Mouse (Mus musculus): Measurements from ENCODE around the gene Astn2. TPM values are rescaled to one million over a fixed set of nuclear protein-coding genes. Genes with fewer than 3 reads are reported as not detected.
A peak's percentile ranks its signal among the peaks of the same experiment; 100 is the strongest.

Astn2 gene
- polyA plus RNA-seq, 1 experiment from 2014 or later: 1.1 TPM

DNA sequence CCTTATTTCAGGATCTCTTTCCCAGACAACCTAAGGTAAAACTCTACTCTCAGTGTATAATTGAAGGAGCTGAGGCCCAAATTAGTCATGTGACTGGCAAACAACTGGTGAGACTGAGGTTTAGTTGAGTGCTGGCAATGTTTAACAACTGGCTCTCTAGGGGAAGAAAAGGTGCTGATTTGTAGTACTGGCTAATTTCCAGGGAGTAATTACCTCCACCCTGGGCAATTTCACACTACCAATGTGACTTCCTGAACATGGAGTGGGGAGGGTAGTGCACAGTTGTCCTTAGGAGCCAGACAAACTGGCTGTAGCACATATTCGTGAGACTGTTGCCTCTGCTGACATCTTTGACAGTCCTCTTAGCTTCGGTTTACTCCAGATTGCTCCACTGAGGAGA is 912.9 kb downstream of the Astn2 start:
- Histone ChIP-seq H3K4me1 (peaks cover 12% of the 10 kb centered on the region; the same call in 1 of the 2 replicates), H3K36me3 (no peaks in the 10 kb centered on the region), H3K9ac (no peak overlapping the region), H3K27ac (no peak overlapping the region), H3K4me2 (no peak overlapping the region), H3K9me3 (no peaks in the 10 kb centered on the region), H3K4me3 (no peak overlapping the region), H3K27me3 (no peaks in the 10 kb centered on the region)
- 65% methylated on average over 2 of the region's 2 CpGs for WGBS
- ATAC-seq (ENCODE audit: insufficient number of reproducible peaks, insufficient read depth, low FRiP score, low TSS enrichment, low read depth): no peak

DNA sequence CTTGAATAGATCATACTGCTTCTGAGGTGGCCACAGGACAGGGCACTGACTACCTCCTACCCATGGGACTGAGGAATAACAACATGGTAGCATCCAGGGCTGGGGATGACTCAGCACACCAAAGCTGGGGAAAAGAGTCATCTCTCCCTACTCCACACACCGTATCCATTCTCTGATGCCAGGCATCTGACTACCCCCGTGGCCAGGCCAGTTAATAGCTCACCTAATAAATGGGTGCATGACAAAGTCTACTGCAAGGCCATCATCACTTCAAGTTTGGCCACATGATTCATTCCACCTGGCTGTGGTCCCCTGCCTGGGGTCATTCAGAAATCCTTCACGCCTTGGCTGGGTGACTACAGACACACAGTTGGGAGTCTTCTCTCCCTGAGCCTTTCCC is 914.7 kb downstream of the Astn2 start:
- H3K9ac ChIP-seq: no peak overlapping the region
- 79% methylated on average over 3 of the region's 3 CpGs for WGBS
- no peak for ATAC-seq (ENCODE audit: insufficient number of reproducible peaks, insufficient read depth, low FRiP score, low TSS enrichment, low read depth)

DNA sequence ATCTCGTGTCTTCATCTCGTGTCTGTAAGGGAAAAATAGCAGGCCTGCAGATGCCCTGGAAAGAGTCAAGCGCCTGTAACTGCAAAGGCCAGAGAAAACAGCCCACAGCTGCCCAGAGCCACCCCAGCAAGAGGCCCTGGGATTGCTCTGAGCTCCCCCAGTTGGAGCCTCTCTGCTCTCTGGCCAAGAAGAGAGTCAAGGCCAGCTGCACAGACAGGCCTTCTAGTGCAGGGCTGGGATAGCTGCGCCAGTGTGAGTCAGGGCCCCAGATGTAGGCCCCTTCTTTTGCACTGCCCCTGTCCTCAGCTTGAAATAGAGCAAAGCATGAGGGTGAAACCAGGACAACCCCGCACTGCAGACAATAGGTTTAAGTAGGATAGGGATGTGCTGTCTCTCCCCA is 922.8 kb downstream of the Astn2 start:
- Histone ChIP-seq H3K4me1 (no peaks in the 10 kb centered on the region), H3K4me2 (no peak overlapping the region), H3K36me3 (no peaks in the 10 kb centered on the region), H3K4me3 (no peak overlapping the region), H3K27ac (no peak overlapping the region), H3K9ac (no peak overlapping the region), H3K9me3 (no peaks in the 10 kb centered on the region), H3K27me3 (no peaks in the 10 kb centered on the region)
- no peak for ATAC-seq (ENCODE audit: insufficient number of reproducible peaks, insufficient read depth, low FRiP score, low TSS enrichment, low read depth)
- WGBS: 76% methylated on average over 5 of the region's 5 CpGs

More for the DNA sequence above, 914.7 kb downstream of the Astn2 start:
- H3K27ac ChIP-seq: no peak overlapping the region
- H3K4me1 ChIP-seq: no peaks in the 10 kb centered on the region
- H3K9me3 ChIP-seq: no peaks in the 10 kb centered on the region
- H3K27me3 ChIP-seq: no peaks in the 10 kb centered on the region
- no peaks in the 10 kb centered on the region for H3K36me3 ChIP-seq
- H3K4me2 ChIP-seq: no peak overlapping the region
- H3K4me3 ChIP-seq: no peak overlapping the region

DNA sequence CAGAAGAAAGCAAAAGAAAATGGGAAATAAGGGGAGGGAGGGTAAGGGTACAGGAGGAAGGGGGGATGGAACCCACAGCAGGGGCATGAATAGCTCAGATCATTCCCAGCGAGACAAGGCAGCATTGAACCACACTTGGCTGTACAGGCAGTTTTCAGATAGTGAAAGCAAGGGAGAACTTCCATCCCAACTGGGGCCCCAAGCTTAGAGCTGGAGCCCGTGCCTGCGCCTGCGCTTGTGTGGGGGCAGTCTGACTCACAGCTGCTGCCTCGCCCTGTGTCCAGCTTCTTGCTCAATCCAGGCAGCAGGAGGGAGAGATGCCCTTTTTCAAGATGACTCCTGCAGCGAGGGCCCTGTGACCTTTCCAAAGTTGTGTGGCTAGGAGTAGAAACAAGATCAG is 927.3 kb downstream of the Astn2 start:
- no peaks in the 10 kb centered on the region for H3K4me1 ChIP-seq
- no peak overlapping the region for H3K27ac ChIP-seq
- H3K4me3 ChIP-seq: no peak overlapping the region
- no peak overlapping the region for H3K4me2 ChIP-seq
- no peak overlapping the region for H3K9ac ChIP-seq
- H3K9me3 ChIP-seq: no peaks in the 10 kb centered on the region
- no peaks in the 10 kb centered on the region for H3K36me3 ChIP-seq
- no peaks in the 10 kb centered on the region for H3K27me3 ChIP-seq
- ATAC-seq (ENCODE audit: insufficient number of reproducible peaks, insufficient read depth, low FRiP score, low TSS enrichment, low read depth): no peak
- 37% methylated on average over 6 of the region's 6 CpGs for WGBS

DNA sequence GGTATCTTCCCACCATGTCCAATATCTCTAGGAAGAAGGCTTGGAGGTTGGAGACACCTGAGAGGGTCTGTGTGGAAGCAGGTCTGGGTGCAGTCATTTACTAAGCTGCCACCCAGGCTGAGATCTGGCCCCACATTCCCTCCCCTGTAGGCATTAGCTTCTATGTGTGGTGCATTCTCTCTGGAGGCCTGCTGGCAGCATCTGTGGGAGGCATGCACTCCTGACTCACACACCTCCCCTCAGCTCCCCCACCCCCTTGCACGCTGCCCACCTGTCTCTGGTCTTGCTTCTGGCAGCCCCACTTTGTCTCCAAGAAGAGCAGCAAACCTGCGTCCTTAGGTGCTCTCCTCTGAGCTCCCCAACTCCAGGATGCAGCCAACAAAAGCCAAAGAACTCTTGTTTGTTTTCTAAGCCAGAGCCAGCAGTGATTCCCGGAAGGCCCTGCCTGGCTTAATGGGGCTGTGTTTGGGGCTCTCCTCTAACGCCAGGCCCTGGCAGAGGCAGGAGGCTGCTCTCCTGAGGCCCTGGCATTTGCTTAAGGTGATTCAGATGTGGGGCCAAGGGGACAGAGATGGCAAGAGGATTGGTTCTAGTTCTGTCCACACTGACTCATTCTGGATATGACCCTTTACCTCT is 928.4 kb downstream of the Astn2 start:
- ATAC-seq (ENCODE audit: insufficient number of reproducible peaks, insufficient read depth, low FRiP score, low TSS enrichment, low read depth): no peak
- 41% methylated on average over 4 of the region's 4 CpGs for WGBS
- Histone ChIP-seq H3K27ac (no peak overlapping the region), H3K9ac (no peak overlapping the region), H3K36me3 (no peaks in the 10 kb centered on the region), H3K4me2 (no peak overlapping the region), H3K9me3 (no peaks in the 10 kb centered on the region), H3K4me3 (no peak overlapping the region), H3K4me1 (no peaks in the 10 kb centered on the region), H3K27me3 (no peaks in the 10 kb centered on the region)

DNA sequence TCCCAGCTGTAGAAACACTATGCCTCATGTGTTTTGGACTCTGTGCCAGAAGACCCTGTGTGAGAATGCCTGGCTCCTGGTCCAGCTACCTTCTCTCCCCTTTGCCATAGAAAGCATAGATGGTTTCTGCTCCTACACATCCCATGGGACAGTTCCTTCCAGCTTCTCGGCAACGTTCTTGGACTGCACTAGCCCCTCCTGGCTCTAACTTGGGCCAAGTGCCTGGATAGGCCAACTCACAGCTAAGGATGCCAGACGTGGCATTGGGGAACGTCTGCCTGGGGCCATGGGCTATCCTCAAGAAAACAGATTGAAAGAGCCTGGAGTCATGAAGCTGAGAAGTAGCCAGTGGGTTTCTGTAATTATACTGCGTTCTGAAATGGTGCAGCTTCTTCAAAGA is 931.3 kb downstream of the Astn2 start:
- ATAC-seq (ENCODE audit: insufficient number of reproducible peaks, insufficient read depth, low FRiP score, low TSS enrichment, low read depth): no peak
- WGBS: 66% methylated on average over 5 of the region's 5 CpGs
- H3K9me3 ChIP-seq: no peaks in the 10 kb centered on the region
- H3K4me2 ChIP-seq: no peak overlapping the region
- H3K4me3 ChIP-seq: no peak overlapping the region
- H3K4me1 ChIP-seq: no peaks in the 10 kb centered on the region
- no peak overlapping the region for H3K27ac ChIP-seq
- H3K27me3 ChIP-seq: no peaks in the 10 kb centered on the region
- no peak overlapping the region for H3K9ac ChIP-seq
- no peaks in the 10 kb centered on the region for H3K36me3 ChIP-seq

DNA sequence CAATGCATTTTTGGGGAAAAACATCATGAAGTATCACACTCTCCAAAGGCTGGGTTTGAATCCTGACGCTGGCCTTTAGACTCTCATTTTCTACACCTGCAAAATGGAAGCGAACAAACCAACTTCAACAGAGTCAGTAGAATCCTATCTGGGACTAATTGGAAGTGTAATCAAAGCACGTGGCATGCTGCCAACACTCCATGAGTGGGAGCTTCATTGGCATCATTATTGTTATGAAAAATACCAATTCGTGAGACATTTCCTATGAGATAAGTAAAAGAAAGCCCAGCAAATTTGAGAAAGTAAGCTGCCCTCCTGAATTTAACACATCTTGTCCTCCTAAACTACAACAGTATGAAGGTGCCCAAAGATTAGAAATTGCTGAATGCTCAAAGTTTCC is 955.2 kb downstream of the Astn2 start:
- no peak overlapping the region for H3K9ac ChIP-seq
- no peak overlapping the region for H3K4me3 ChIP-seq
- no peaks in the 10 kb centered on the region for H3K4me1 ChIP-seq
- no peak for ATAC-seq (ENCODE audit: insufficient number of reproducible peaks, insufficient read depth, low FRiP score, low TSS enrichment, low read depth)
- H3K4me2 ChIP-seq: no peak overlapping the region
- WGBS: 81% methylated on average over 4 of the region's 4 CpGs
- H3K9me3 ChIP-seq: no peaks in the 10 kb centered on the region
- no peaks in the 10 kb centered on the region for H3K36me3 ChIP-seq
- H3K27ac ChIP-seq: no peak overlapping the region
- H3K27me3 ChIP-seq: no peaks in the 10 kb centered on the region

DNA sequence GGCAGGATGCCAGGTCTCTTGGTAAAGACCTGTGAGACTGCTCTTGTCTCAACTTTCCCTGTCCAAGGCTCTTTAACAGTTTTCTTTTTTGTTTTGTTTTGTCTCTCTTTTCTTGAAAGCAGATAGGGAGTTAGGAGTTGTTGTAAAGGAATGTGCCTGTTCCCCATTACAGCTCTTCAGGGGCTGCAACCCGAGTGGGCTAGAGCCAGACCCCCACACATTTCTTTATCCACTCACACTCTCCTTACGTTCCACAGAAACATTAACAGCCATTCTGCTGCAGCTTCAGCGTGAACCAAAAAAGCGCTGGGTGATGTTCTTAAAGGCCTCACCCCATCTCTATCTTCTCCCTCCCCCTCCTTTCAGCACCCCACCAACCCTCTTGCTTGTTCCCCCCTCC is 962.7 kb downstream of the Astn2 start:
- Histone ChIP-seq H3K9ac (no peak overlapping the region), H3K4me2 (no peak overlapping the region), H3K27ac (peak overlapping the region; percentile 74), H3K36me3 (no peaks in the 10 kb centered on the region), H3K9me3 (no peaks in the 10 kb centered on the region), H3K4me3 (no peak overlapping the region), H3K4me1 (peaks cover 14% of the 10 kb centered on the region), H3K27me3 (no peaks in the 10 kb centered on the region)
- WGBS: 39% methylated on average over 4 of the region's 4 CpGs
- ATAC-seq (ENCODE audit: insufficient number of reproducible peaks, insufficient read depth, low FRiP score, low TSS enrichment, low read depth): no peak

DNA sequence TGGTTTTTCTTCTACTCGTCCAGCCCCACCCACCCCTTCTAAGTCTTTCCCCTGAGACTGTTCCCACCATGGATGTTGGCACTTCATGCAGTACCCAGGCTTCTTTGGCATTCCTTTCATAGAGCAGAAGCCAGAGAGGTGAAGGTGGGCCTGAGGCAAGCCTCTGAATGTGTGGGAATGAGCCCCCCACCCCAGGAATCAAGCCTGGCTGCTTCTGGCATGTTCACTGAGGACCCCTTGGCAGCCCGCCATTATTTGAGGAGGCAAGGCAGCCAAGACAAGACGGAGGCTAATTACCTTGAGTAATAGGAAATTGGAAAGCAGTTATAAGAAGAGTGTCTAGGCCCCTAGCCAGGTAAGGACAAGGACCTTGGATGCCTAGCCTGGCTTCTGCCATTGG is 973.6 kb downstream of the Astn2 start:
- H3K9ac ChIP-seq: no peak overlapping the region
- 0 out of 2 replicates have a peak overlapping the region, but pooled peaks have one; percentile 5 for H3K27ac ChIP-seq
- no peaks in the 10 kb centered on the region for H3K27me3 ChIP-seq
- no peaks in the 10 kb centered on the region for H3K36me3 ChIP-seq
- no peaks in the 10 kb centered on the region for H3K9me3 ChIP-seq
- WGBS: 40% methylated on average over 3 of the region's 3 CpGs
- H3K4me3 ChIP-seq: no peak overlapping the region
- no peak overlapping the region for H3K4me2 ChIP-seq
- peak; percentile 80 for ATAC-seq (ENCODE audit: insufficient number of reproducible peaks, insufficient read depth, low FRiP score, low TSS enrichment, low read depth)
- H3K4me1 ChIP-seq: peaks cover 9% of the 10 kb centered on the region; the same call in 1 of the 2 replicates

DNA sequence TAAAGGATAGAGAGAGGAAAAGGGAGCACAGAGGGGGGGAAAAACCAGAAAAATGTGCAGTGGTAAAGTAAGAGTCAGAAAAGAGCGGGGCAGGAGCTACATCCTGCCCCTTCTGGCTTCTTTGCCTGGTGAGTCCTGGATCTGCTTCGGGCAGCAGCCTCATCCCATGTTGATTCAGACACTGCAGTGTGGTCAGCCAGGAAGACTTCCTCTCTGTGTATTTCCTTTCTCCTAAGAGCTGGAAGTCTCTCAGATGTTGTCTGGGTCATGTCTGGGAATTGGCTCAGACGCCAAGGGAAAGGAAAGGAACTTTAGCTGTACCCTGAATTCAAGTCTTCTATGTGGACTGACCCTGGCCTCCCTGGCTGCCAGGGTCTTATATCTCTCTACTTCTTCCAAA is 976.9 kb downstream of the Astn2 start:
- no peak for ATAC-seq (ENCODE audit: insufficient number of reproducible peaks, insufficient read depth, low FRiP score, low TSS enrichment, low read depth)
- H3K4me2 ChIP-seq: no peak overlapping the region
- 82% methylated on average over 3 of the region's 3 CpGs for WGBS
- H3K9ac ChIP-seq: no peak overlapping the region
- no peak overlapping the region for H3K27ac ChIP-seq
- H3K27me3 ChIP-seq: no peaks in the 10 kb centered on the region
- H3K36me3 ChIP-seq: no peaks in the 10 kb centered on the region
- H3K4me3 ChIP-seq: no peak overlapping the region
- H3K4me1 ChIP-seq: peaks cover 9% of the 10 kb centered on the region; the same call in 1 of the 2 replicates
- no peaks in the 10 kb centered on the region for H3K9me3 ChIP-seq

DNA sequence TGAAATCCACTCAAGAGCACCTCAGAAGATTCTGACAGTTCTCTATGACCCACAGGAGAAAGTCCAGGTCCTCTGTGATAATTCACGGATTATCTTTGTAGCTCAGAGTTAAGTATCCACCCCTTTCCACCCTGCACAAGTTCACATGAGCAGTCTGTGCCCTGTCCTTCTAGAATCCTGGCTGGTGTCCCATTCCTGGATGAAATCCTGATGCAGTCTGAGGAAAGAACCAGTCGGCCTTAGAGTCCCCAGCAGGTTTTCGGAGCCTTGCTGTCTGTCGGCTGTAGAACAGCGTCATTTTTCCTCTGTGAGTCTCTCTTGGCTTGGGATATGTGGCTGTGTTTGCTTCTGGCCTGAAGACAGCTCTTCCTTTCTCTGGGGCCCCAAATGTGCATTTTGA is 978.0 kb downstream of the Astn2 start:
- peaks cover 9% of the 10 kb centered on the region; the same call in 1 of the 2 replicates for H3K4me1 ChIP-seq
- 83% methylated on average over 5 of the region's 5 CpGs for WGBS
- no peak overlapping the region for H3K4me3 ChIP-seq
- H3K4me2 ChIP-seq: no peak overlapping the region
- ATAC-seq (ENCODE audit: insufficient number of reproducible peaks, insufficient read depth, low FRiP score, low TSS enrichment, low read depth): no peak
- H3K9ac ChIP-seq: no peak overlapping the region
- H3K27ac ChIP-seq: no peak overlapping the region
- H3K9me3 ChIP-seq: no peaks in the 10 kb centered on the region
- no peaks in the 10 kb centered on the region for H3K27me3 ChIP-seq
- no peaks in the 10 kb centered on the region for H3K36me3 ChIP-seq

DNA sequence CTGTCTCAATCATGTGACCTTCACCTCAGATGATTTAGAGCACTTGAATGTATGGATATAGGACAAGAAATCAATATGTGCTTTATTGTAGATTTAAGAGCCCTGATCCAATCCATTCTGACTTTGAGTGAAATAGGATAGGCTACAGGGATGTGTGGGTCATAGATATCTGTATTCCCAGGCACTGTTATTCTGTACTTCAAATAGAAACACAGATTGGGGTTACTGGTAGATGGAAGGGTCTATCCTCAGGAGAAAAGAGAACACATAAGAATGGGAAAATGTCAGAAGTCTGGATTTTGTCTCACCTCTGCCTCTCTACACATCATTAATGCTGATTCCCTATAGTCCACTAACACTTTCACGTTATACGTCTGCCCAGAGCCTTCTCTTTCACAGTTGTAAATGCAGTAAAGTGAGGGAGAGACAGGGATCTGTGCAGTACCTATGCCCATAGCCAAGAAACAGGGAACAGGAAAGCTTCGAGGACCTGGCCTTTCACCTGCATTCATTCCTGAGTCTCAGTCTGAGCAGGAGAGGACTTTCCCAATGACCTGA is 981.3 kb downstream of the Astn2 start:
- Histone ChIP-seq H3K27ac (no peak overlapping the region), H3K36me3 (no peaks in the 10 kb centered on the region), H3K9ac (no peak overlapping the region), H3K9me3 (no peaks in the 10 kb centered on the region), H3K4me1 (peaks cover 12% of the 10 kb centered on the region), H3K4me2 (no peak overlapping the region), H3K27me3 (no peaks in the 10 kb centered on the region), H3K4me3 (no peak overlapping the region)
- WGBS: 81% methylated on average over 3 of the region's 3 CpGs
- ATAC-seq (ENCODE audit: insufficient number of reproducible peaks, insufficient read depth, low FRiP score, low TSS enrichment, low read depth): no peak

All from embryonic facial prominence, embryonic 13.5 days (tissue).